Mouse (Mus musculus) liver, embryonic 11.5 days (tissue): Measurements from ENCODE around the gene Susd1. TPM values are rescaled to one million over a fixed set of nuclear protein-coding genes. Genes with fewer than 3 reads are reported as not detected.

Experiments
- ATAC-seq: fragments of 200-750 bp; cut with Nextera tagmentation; replicated peaks from 2 replicates; pipeline ENCODE4 v1.8.0; 2017; ENCODE audit warnings: moderate number of reproducible peaks, mild to moderate bottlenecking, moderate TSS enrichment, moderate library complexity; ENCODE audit not compliant: low FRiP score
- DNase-seq: peaks from one replicate; pipeline ENCODE4 v3.0.0-alpha.2; 2017; ENCODE audit warnings: low spot score
- H3K27ac ChIP-seq: fragments of 300-500 bp; sonication (generic); 2 replicates; pipeline ENCODE4 v1.5.1; 2014; ENCODE audit warnings: mild to moderate bottlenecking, low read depth, low read length, control low read depth
- H3K27me3 ChIP-seq: fragments of 300-500 bp; sonication (generic); replicated peaks from 2 replicates; pipeline ENCODE4 v1.6.1; 2014; ENCODE audit warnings: low read length, mixed read lengths; ENCODE audit not compliant: control insufficient read depth, insufficient read depth
- H3K36me3 ChIP-seq: fragments of 300-500 bp; sonication (generic); 2 replicates; pipeline ENCODE4 v1.6.1; 2014; ENCODE audit warnings: mild to moderate bottlenecking, low read length, moderate library complexity, mixed read lengths; ENCODE audit not compliant: control insufficient read depth, insufficient read depth
- H3K4me1 ChIP-seq: fragments of 300-500 bp; sonication (generic); replicated peaks from 2 replicates; pipeline ENCODE4 v1.6.1; 2014; ENCODE audit warnings: low read length, mixed read lengths; ENCODE audit not compliant: control insufficient read depth, insufficient read depth
- H3K4me2 ChIP-seq: fragments of 300-500 bp; sonication (generic); 2 replicates; pipeline ENCODE4 v1.6.1; 2014; ENCODE audit warnings: mild to moderate bottlenecking, control low read depth, moderate library complexity
- H3K4me3 ChIP-seq: fragments of 300-500 bp; sonication (generic); 2 replicates; pipeline ENCODE4 v1.5.1; 2014; ENCODE audit warnings: low read depth, low read length, control low read depth
- H3K9ac ChIP-seq: fragments of 300-500 bp; sonication (generic); 2 replicates; pipeline ENCODE4 v1.6.1; 2014; ENCODE audit warnings: low read depth, low read length, control low read depth
- H3K9me3 ChIP-seq: fragments of 300-500 bp; sonication (generic); 2 replicates; pipeline ENCODE4 v1.6.1; 2016; ENCODE audit warnings: low read length, inconsistent platforms, mixed read lengths; ENCODE audit not compliant: control insufficient read depth
- WGBS: fragments of 180-500 bp; shearing (Covaris S2); extraction: QIAGEN DNeasy Blood & Tissue Kit; methylation state at CpG from one replicate; pipeline ENCODE4 v1.1.7; 2014; 5-methylcytosine and 5-hydroxymethylcytosine counted together
- polyA plus RNA-seq: library from polyadenylated mRNA; unstranded; fragments of >200 nt; fragmentation: Nextera tagmentation; extraction: Ambion mirVana; gene quantifications from 2 replicates; pipeline ENCODE4 v1.2.1, GENCODE M21; 2014

Susd1 gene
- polyA plus RNA-seq, 1 experiment from 2014 or later = 20.8 TPM

DNA sequence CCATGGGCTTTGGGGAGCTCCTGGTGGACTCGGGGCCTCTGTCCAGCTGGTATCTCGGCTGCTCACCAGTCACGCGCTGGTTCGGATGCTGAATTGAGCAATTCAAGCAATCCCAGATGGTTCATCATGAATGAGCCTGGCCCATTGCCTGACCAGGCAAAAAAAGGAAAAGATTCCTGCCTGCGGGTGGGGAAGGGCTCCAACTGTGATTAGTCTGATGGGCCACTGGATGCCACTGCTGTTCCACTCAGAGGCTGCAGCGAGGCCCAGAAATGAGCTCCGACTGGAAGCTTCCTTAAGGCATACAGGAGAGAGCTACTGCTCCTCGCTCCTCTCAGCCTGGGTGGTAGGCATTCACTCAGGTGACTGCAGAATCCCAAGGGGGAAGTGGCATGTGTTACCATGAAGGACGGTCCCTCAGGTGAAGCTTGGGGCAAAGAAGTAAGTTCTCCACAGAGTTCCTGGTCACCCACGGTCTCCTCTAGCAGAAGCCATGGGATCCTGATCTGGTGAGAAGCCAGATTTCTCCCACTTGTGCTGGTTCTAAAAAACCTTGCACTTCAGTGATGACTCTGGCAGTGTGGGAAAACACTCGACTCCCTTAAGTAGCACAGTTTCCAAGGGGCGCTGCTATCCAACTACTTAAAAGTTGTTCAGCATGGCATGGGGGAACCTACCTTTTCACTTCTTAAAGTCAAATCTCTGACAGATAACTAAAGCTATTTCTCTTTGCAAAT is 57.3 kb downstream of the Susd1 start:
- Histone ChIP-seq H3K9ac (no peak overlapping the region), H3K27me3 (no peaks in the 10 kb centered on the region), H3K27ac (no peak overlapping the region), H3K36me3 (no peaks in the 10 kb centered on the region; the same call in 1 of the 2 replicates), H3K4me3 (no peak overlapping the region), H3K4me1 (peaks cover under 1% of the 10 kb centered on the region; the same call in 1 of the 2 replicates), H3K9me3 (no peaks in the 10 kb centered on the region), H3K4me2 (no peak overlapping the region)
- no peak for DNase-seq
- 85% methylated on average over 13 of the region's 13 CpGs for WGBS
- ATAC-seq = no peak

DNA sequence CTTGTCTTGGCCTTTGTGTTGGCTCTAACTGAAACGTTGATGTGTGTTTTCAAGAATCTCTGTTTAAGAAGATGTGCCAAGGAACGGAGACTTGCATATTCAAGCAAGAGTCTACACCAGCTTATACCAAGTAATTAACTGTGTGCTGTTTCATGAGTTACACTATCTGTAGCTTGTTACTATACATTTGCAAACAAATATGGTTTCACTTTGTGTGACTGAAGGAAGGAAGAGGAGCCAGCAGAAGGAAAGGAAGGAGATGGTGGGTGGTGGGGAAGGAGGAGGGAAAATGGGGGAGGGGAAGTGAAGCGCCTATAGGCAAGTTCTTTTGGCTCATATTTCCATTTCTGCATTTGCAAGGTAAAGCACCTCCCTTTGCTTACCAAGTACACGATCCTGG is 58.0 kb downstream of the Susd1 start:
- Histone ChIP-seq H3K9ac (no peak overlapping the region), H3K9me3 (no peaks in the 10 kb centered on the region), H3K4me2 (no peak overlapping the region), H3K36me3 (no peaks in the 10 kb centered on the region; the same call in 1 of the 2 replicates), H3K27ac (no peak overlapping the region), H3K4me3 (no peak overlapping the region), H3K27me3 (no peaks in the 10 kb centered on the region), H3K4me1 (no peaks in the 10 kb centered on the region; the same call in 1 of the 2 replicates)
- no peak for ATAC-seq
- 87% methylated on average over 4 of the region's 4 CpGs for WGBS
- DNase-seq = no peak

DNA sequence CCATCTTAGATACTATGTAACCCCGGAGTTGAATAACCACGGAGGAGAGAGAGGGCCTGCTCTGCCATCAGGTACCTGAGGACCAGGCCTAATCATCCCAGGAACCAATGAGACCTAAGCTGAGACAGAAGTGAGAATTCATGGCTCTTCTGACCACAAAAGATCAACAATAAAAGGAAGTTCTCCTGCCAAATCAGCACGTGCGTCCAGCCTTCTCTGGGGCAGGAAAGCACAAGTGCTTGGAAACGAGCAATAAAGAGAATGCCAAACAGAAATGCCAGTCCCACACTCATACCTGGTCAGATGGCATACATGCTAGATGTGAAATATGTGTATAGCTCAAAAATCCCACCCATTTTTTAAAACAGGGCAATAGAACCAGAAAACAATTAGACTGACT is 58.6 kb downstream of the Susd1 start:
- 81% methylated on average over 5 of the region's 5 CpGs for WGBS
- no peaks in the 10 kb centered on the region for H3K4me1 ChIP-seq

DNA sequence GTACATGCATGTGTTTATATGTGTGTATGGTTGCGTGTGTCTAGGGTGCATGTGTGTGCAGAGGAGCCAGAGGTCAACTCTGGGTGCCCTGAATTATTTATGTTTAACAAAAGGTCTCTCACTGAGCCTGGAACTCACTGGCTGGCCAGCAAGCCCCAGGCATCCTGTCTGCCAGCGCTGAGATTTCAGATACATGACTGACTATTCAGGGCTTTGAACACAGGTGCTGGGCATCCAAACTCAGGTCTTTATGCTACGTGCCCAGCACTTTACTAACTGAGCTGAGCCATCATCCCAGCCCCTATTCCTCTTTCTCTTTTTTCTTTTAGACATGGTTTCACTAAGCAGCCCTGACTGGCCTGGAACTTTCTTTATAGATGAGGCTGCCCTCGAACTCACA is 59.8 kb downstream of the Susd1 start:
- Histone ChIP-seq H3K9me3 (no peaks in the 10 kb centered on the region), H3K4me2 (no peak overlapping the region), H3K27me3 (no peaks in the 10 kb centered on the region), H3K36me3 (no peaks in the 10 kb centered on the region; the same call in 1 of the 2 replicates), H3K4me3 (no peak overlapping the region), H3K4me1 (no peaks in the 10 kb centered on the region), H3K27ac (no peak overlapping the region), H3K9ac (no peak overlapping the region)
- no peak for ATAC-seq
- DNase-seq = no peak
- 89% methylated on average over 4 of the region's 4 CpGs for WGBS

More for the DNA sequence above, 58.6 kb downstream of the Susd1 start:
- Histone ChIP-seq H3K36me3 (no peaks in the 10 kb centered on the region; the same call in 1 of the 2 replicates), H3K9ac (no peak overlapping the region), H3K27ac (no peak overlapping the region), H3K27me3 (no peaks in the 10 kb centered on the region), H3K9me3 (no peaks in the 10 kb centered on the region), H3K4me3 (no peak overlapping the region), H3K4me2 (no peak overlapping the region)
- no peak for DNase-seq
- ATAC-seq = no peak

DNA sequence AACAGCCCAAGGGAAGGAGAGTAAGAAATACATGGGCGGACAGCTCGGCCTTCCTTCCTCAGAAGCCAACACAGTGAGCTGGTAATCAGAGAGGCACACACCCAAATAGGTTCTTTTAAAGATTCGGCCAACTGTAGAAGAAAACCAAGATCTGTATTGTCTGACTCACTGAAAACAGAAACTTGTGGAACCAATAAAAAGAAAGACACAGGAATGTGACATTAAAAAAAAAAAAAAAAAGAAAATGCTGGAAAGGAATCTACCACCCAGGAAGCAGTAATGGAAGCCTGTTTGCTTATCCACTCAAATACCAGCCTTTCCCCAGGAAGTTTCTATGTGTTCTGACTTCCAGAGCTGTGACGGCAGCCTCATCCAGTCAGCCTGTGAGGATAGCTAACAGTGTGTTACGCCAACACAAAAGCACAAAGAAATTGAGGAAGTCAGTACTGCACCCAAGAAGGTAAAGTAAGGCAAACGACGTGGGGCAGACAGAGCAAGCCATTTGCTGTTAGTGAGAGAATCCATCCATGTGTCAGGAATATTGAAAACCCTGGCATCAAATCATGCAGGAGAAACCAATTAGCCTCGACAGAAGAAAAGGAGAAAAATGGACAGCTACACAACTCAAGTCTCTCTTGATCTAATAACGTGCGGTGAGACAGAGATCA is 64.0 kb downstream of the Susd1 start:
- no peak for ATAC-seq
- 80% methylated on average over 10 of the region's 10 CpGs for WGBS
- no peak for DNase-seq
- peaks cover 11% of the 10 kb centered on the region for H3K36me3 ChIP-seq
- H3K9ac ChIP-seq = no peak overlapping the region
- no peaks in the 10 kb centered on the region for H3K27me3 ChIP-seq
- H3K4me1 ChIP-seq = no peaks in the 10 kb centered on the region
- no peak overlapping the region for H3K4me2 ChIP-seq
- no peak overlapping the region for H3K27ac ChIP-seq
- H3K9me3 ChIP-seq = no peaks in the 10 kb centered on the region
- no peak overlapping the region for H3K4me3 ChIP-seq

DNA sequence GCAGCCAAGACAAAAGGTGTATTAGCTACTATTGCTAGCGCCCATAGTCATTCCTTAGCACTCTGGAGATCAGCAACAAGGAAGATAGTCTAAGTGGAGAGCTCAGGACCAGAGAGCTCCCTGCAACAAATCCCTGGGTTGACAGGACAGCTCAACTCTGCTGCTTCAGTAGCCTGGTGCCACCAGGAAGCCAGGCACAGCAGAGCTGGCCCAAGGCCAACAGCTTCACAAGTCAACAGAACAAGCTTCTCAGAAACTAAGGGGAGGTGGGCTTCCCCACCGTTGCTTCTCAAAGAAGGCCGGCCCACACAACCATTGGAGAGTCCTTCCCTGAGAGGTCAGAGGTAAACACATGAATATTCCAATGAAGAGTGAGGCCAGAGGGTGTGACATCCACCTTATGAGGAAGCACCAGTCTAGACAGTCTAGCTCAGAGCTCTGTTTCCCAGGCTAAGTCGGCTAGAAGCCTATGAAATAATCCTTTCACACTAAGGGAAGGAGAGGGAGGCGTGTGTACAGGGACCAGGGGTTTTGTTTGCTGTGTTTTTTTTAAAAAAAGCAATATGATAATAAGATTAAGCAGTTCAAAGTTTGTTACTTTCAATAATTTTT is 65.8 kb downstream of the Susd1 start:
- H3K27ac ChIP-seq = no peak overlapping the region
- DNase-seq (no peak), ATAC-seq (no peak)
- H3K27me3 ChIP-seq = no peaks in the 10 kb centered on the region
- H3K9me3 ChIP-seq = no peaks in the 10 kb centered on the region
- WGBS = 78% methylated on average over 5 of the region's 5 CpGs
- no peaks in the 10 kb centered on the region for H3K4me1 ChIP-seq
- no peak overlapping the region for H3K4me3 ChIP-seq
- no peak overlapping the region for H3K4me2 ChIP-seq
- H3K36me3 ChIP-seq = peaks cover 15% of the 10 kb centered on the region
- H3K9ac ChIP-seq = no peak overlapping the region

DNA sequence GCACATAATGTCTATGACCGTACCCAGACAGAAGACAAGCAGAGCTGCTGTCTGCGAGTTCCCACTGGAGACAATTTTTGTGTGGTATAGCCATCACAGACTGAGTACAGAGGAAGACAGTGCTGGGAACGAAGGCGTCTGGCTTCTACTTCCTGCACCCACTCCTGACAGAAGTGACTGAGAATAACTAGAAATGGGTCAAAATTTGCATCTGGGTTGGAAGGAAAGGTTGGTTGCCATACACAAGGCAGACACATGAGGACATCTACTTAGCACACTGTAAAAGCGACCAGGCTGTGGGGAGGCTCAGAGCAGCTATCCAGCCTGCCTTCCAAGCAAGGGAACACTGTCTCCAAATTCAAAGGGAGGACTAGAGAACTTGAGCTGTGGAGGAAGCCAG is 66.5 kb downstream of the Susd1 start:
- DNase-seq (no peak), ATAC-seq (no peak)
- 94% methylated on average over 5 of the region's 5 CpGs for WGBS
- Histone ChIP-seq H3K4me3 (no peak overlapping the region), H3K4me1 (no peaks in the 10 kb centered on the region), H3K9me3 (no peaks in the 10 kb centered on the region), H3K36me3 (peaks cover 15% of the 10 kb centered on the region), H3K9ac (no peak overlapping the region), H3K27ac (no peak overlapping the region), H3K4me2 (no peak overlapping the region), H3K27me3 (no peaks in the 10 kb centered on the region)

DNA sequence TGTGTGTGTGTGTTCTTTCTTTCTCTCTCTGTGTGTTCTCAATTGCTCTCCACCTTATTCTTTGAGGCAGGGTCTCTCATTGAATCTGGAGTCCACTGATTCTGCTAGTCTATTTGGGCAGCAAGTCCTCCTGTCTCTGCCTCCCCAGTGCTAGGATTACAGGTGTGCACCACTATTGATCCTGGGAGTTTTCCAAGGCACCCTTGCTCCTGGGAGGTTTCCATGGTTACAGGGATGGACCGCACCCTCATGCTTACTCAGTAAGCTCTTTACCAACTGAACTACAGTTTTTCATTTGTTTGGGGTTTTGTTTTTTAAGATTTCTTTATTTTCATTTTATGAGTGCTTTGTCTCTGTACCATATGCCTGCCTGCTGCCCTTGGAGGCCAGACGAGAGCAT is 68.5 kb downstream of the Susd1 start:
- DNase-seq = no peak
- Histone ChIP-seq H3K9me3 (no peaks in the 10 kb centered on the region), H3K36me3 (peaks cover 15% of the 10 kb centered on the region), H3K27ac (no peak overlapping the region), H3K27me3 (no peaks in the 10 kb centered on the region), H3K4me3 (no peak overlapping the region), H3K4me1 (no peaks in the 10 kb centered on the region), H3K9ac (no peak overlapping the region), H3K4me2 (no peak overlapping the region)
- WGBS = 91% methylated on average over 2 of the region's 2 CpGs
- ATAC-seq = no peak
